In genomic region chr19:53157176-53157575, GRCm38 (mm10) we compare ENCODE assay signal across 25 mouse cellular contexts. TPM values are rescaled to one million over a fixed set of nuclear protein-coding genes. Genes with fewer than 3 reads are reported as not detected.
DNase-seq lines count a peak whose midpoint lies in the region; ATAC-seq and TF ChIP-seq lines count a peak whose summit lies in the region.
"Had no signal": no experiment of that assay in that cellular context is flagged by ENCODE, and none has a peak within 500 bp of the region (broad histone marks: within the 10 kb centered on the region; RNA-seq: fewer than 3 reads in every experiment).

No protein-coding gene starts in this region.

- H3K27me3 ChIP-seq in heart, embryonic 13.5 days (replicated peaks) = no peaks in the 10 kb centered on the region
- H3K27me3 ChIP-seq in midbrain, embryonic 11.5 days (ENCODE audit: control insufficient read depth, insufficient read depth, low read length) = no peaks in the 10 kb centered on the region
- H3K27me3 ChIP-seq in midbrain, embryonic 14.5 days (ENCODE audit: control insufficient read depth, insufficient read depth, low read length) = no peaks in the 10 kb centered on the region
- H3K27me3 ChIP-seq in hindbrain, postnatal 0 days (ENCODE audit: insufficient read depth, low read length) = no peaks in the 10 kb centered on the region
- H3K27me3 ChIP-seq: embryonic facial prominence, embryonic 13.5 days; forebrain, embryonic 12.5 days; forebrain, embryonic 15.5 days; heart, embryonic 12.5 days; hindbrain, embryonic 13.5 days had no signal

- DNase-seq in heart, postnatal 25 days (ENCODE audit: low spot score) = no peak
- DNase-seq in midbrain, embryonic 11.5 days (ENCODE audit: low spot score, missing footprints) = peak; percentile 56
- no peak for DNase-seq in midbrain, embryonic 14.5 days
- DNase-seq in kidney, adult 11 months = no peak
- no peak for DNase-seq in hindbrain, postnatal 0 days (ENCODE audit: low spot score)
- DNase-seq: adrenal gland, adult 2 months; adrenal gland, postnatal 14 days; cerebellum, adult 11 months; cerebellum, adult 9-11 months; cerebellum, postnatal 25 days; embryo, embryonic 11 days; gastrocnemius, postnatal 25 days; heart, postnatal 10 days had no signal

- H3K9ac ChIP-seq in heart, embryonic 13.5 days = no peak overlapping the region
- H3K9ac ChIP-seq in midbrain, embryonic 11.5 days (ENCODE audit: low read length) = no peak overlapping the region
- no peak overlapping the region for H3K9ac ChIP-seq in midbrain, embryonic 14.5 days (replicated peaks; ENCODE audit: low read length)
- H3K9ac ChIP-seq in hindbrain, postnatal 0 days (replicated peaks; ENCODE audit: low read length) = no peak overlapping the region
- H3K9ac ChIP-seq: embryonic facial prominence, embryonic 13.5 days; forebrain, embryonic 12.5 days; forebrain, embryonic 15.5 days; heart, embryonic 12.5 days; hindbrain, embryonic 13.5 days had no signal

- H3K4me1 ChIP-seq in heart, embryonic 13.5 days = peaks cover 75% of the 10 kb centered on the region
- H3K4me1 ChIP-seq in midbrain, embryonic 11.5 days (ENCODE audit: control insufficient read depth, insufficient read depth, low read length) = no peaks in the 10 kb centered on the region
- H3K4me1 ChIP-seq in midbrain, embryonic 14.5 days (ENCODE audit: control insufficient read depth, insufficient read depth, low read length) = no peaks in the 10 kb centered on the region
- H3K4me1 ChIP-seq in hindbrain, postnatal 0 days (ENCODE audit: insufficient read depth, low read length) = no peaks in the 10 kb centered on the region
- H3K4me1 ChIP-seq: forebrain, embryonic 12.5 days; forebrain, embryonic 15.5 days; hindbrain, embryonic 13.5 days had no signal

- H3K36me3 ChIP-seq in heart, embryonic 13.5 days = no peaks in the 10 kb centered on the region
- H3K36me3 ChIP-seq in midbrain, embryonic 11.5 days (ENCODE audit: control insufficient read depth, insufficient read depth, low read length) = no peaks in the 10 kb centered on the region
- H3K36me3 ChIP-seq in midbrain, embryonic 14.5 days (ENCODE audit: control insufficient read depth, insufficient read depth, low read length) = no peaks in the 10 kb centered on the region
- no peaks in the 10 kb centered on the region for H3K36me3 ChIP-seq in hindbrain, postnatal 0 days (ENCODE audit: insufficient read depth, low read length)
- H3K36me3 ChIP-seq: embryonic facial prominence, embryonic 10.5 days; embryonic facial prominence, embryonic 13.5 days; forebrain, embryonic 12.5 days; forebrain, embryonic 15.5 days; hindbrain, embryonic 10.5 days; hindbrain, embryonic 13.5 days had no signal

- no peaks in the 10 kb centered on the region for H3K9me3 ChIP-seq in heart, embryonic 13.5 days
- H3K9me3 ChIP-seq in midbrain, embryonic 11.5 days (ENCODE audit: control insufficient read depth, low read length) = no peaks in the 10 kb centered on the region
- no peaks in the 10 kb centered on the region for H3K9me3 ChIP-seq in midbrain, embryonic 14.5 days (ENCODE audit: control insufficient read depth, low read length)
- H3K9me3 ChIP-seq in hindbrain, postnatal 0 days (ENCODE audit: low read length) = no peaks in the 10 kb centered on the region
- H3K9me3 ChIP-seq: embryonic facial prominence, embryonic 10.5 days; embryonic facial prominence, embryonic 13.5 days; forebrain, embryonic 12.5 days; forebrain, embryonic 15.5 days; heart, embryonic 12.5 days; hindbrain, embryonic 10.5 days; hindbrain, embryonic 13.5 days had no signal

- whole genome bisulfite sequencing in heart, embryonic 13.5 days = 74% methylated on average over 5 of the region's 5 CpGs
- WGBS in midbrain, embryonic 11.5 days = 84% methylated on average over 5 of the region's 5 CpGs
- 79% methylated on average over 5 of the region's 5 CpGs for WGBS in midbrain, embryonic 14.5 days
- WGBS in hindbrain, postnatal 0 days = 83% methylated on average over 5 of the region's 5 CpGs

- no peak for ATAC-seq in heart, embryonic 13.5 days (ENCODE audit: extremely low read depth, insufficient number of reproducible peaks, low FRiP score, low TSS enrichment)
- ATAC-seq in midbrain, embryonic 11.5 days (ENCODE audit: low FRiP score) = no peak
- ATAC-seq in midbrain, embryonic 14.5 days (ENCODE audit: low FRiP score, low TSS enrichment) = no peak
- ATAC-seq in megakaryocyte, adult 5-6 weeks (ENCODE audit: poor library complexity, severe bottlenecking) = peak; percentile 30; the same call in 1 of the 2 replicates
- no peak for ATAC-seq in hindbrain, postnatal 0 days
- ATAC-seq: CD4-positive, CD25-positive, alpha-beta regulatory T cell, adult 4 months; forebrain, embryonic 15.5 days; intestine, postnatal 0 days had no signal

- H3K4me2 ChIP-seq in heart, embryonic 13.5 days = no peak overlapping the region
- H3K4me2 ChIP-seq in midbrain, embryonic 11.5 days = no peak overlapping the region
- H3K4me2 ChIP-seq in midbrain, embryonic 14.5 days (ENCODE audit: low read length) = no peak overlapping the region
- H3K4me2 ChIP-seq in hindbrain, postnatal 0 days (ENCODE audit: low read depth, low read length) = no peak overlapping the region
- H3K4me2 ChIP-seq: embryonic facial prominence, embryonic 13.5 days; forebrain, embryonic 12.5 days; forebrain, embryonic 15.5 days; heart, embryonic 12.5 days; hindbrain, embryonic 13.5 days had no signal

- intact Hi-C loops in heart, postnatal 25 days (cut with DNase I) = no loop called here

- no peak overlapping the region for H3K4me3 ChIP-seq in heart, embryonic 13.5 days
- H3K4me3 ChIP-seq in midbrain, embryonic 11.5 days (ENCODE audit: low read depth, low read length) = no peak overlapping the region
- no peak overlapping the region for H3K4me3 ChIP-seq in midbrain, embryonic 14.5 days (replicated peaks; ENCODE audit: low read depth, low read length)
- H3K4me3 ChIP-seq in hindbrain, postnatal 0 days (ENCODE audit: low read length) = no peak overlapping the region
- H3K4me3 ChIP-seq: embryonic facial prominence, embryonic 10.5 days; embryonic facial prominence, embryonic 13.5 days; erythroblast, embryonic 14.5 days; forebrain, embryonic 12.5 days; forebrain, embryonic 15.5 days; heart, embryonic 12.5 days; hindbrain, embryonic 10.5 days; hindbrain, embryonic 13.5 days had no signal

- TF ChIP-seq CTCF in hindbrain, postnatal 0 days (IDR thresholded peaks at IDR 0.05; ENCODE audit: low read depth) = no peak

- H3K27ac ChIP-seq in heart, embryonic 13.5 days (replicated peaks) = peak overlapping the region; percentile 74
- H3K27ac ChIP-seq in midbrain, embryonic 11.5 days (ENCODE audit: low read depth, low read length) = no peak overlapping the region
- H3K27ac ChIP-seq in midbrain, embryonic 14.5 days (replicated peaks; ENCODE audit: low read depth, low read length) = no peak overlapping the region
- H3K27ac ChIP-seq in hindbrain, postnatal 0 days = no peak overlapping the region
- H3K27ac ChIP-seq: embryonic facial prominence, embryonic 10.5 days; embryonic facial prominence, embryonic 13.5 days; forebrain, embryonic 12.5 days; forebrain, embryonic 15.5 days; hindbrain, embryonic 10.5 days; hindbrain, embryonic 13.5 days had no signal

RNA-seq across cellular contexts. Expression of gene Add3, which starts 16.9 kb away (rescaled TPM):
- polyA plus RNA-seq in heart, embryonic 13.5 days (2015; fragmentation: Nextera tagmentation; extraction: Ambion mirVana) = 120 and 121 TPM in 2 replicates
- total RNA-seq in heart, postnatal 25 days (2021) = 10 to 100 TPM; 50.2 to 53.3 TPM
- polyA plus RNA-seq in midbrain, embryonic 11.5 days (2014; fragmentation: Nextera tagmentation; extraction: Ambion mirVana) = 49.7 and 53.8 TPM in 2 replicates
- 14.8 and 28.6 TPM in 2 replicates for polyA plus RNA-seq in midbrain, embryonic 14.5 days (2014; fragmentation: Nextera tagmentation; extraction: Ambion mirVana)
- total RNA-seq in megakaryocyte, adult 5-6 weeks (2015) = 235 and 240 TPM in 2 replicates
- 317 and 336 TPM in 2 replicates for total RNA-seq in megakaryocyte, adult 5-6 weeks (2017)
- total RNA-seq in hindbrain, postnatal 0 days (2014; rRNA removed) = 49.7 and 56.7 TPM in 2 replicates
- polyA plus RNA-seq in hindbrain, postnatal 0 days (2015; fragmentation: Nextera tagmentation; extraction: Ambion mirVana) = 65.2 and 68.8 TPM in 2 replicates
